10 mouse cellular contexts compared by ENCODE assay signal in genomic region chr9:71317096-71317920, GRCm38 (mm10).
DNase-seq lines count a peak whose midpoint lies in the region; ATAC-seq and TF ChIP-seq lines count a peak whose summit lies in the region.
"Had no signal": no experiment of that assay in that cellular context is flagged by ENCODE, and none has a peak within 500 bp of the region (broad histone marks: within the 10 kb centered on the region; RNA-seq: fewer than 3 reads in every experiment).

No protein-coding gene starts in this region.

- peak; percentile 63 for DNase-seq in intestine, embryonic 14.5 days (ENCODE audit: low spot score)
- peak; percentile 73 for DNase-seq in gastrocnemius, adult 2 months
- DNase-seq in kidney, adult 11 months = peak; percentile 86
- DNase-seq in lung, postnatal 25 days (ENCODE audit: low spot score) = peak; percentile 55
- DNase-seq in yolk sac, embryonic 10.5 days (ENCODE audit: low spot score) = no peak
- DNase-seq in embryo, embryonic 10.5 days (ENCODE audit: low spot score) = no peak
- DNase-seq: right cerebral cortex, adult 18-20 months had no signal

- 49% methylated on average over 11 of the region's 11 CpGs for WGBS in intestine, embryonic 14.5 days
- 62% methylated on average over 11 of the region's 11 CpGs for WGBS in intestine, postnatal 0 days
- 79% methylated on average over 11 of the region's 11 CpGs for WGBS in hindbrain, embryonic 16.5 days

- no peaks in the 10 kb centered on the region for H3K9me3 ChIP-seq in intestine, embryonic 14.5 days (ENCODE audit: control insufficient read depth, low read length)
- no peaks in the 10 kb centered on the region for H3K9me3 ChIP-seq in intestine, postnatal 0 days (ENCODE audit: control insufficient read depth)
- H3K9me3 ChIP-seq in hindbrain, embryonic 16.5 days (ENCODE audit: control insufficient read depth, low read length) = no peaks in the 10 kb centered on the region

- H3K27me3 ChIP-seq in intestine, embryonic 14.5 days (replicated peaks; ENCODE audit: control insufficient read depth, insufficient read depth, low read length) = no peaks in the 10 kb centered on the region
- H3K27me3 ChIP-seq in intestine, postnatal 0 days (replicated peaks; ENCODE audit: control insufficient read depth, insufficient read depth, low read length) = no peaks in the 10 kb centered on the region
- H3K27me3 ChIP-seq in hindbrain, embryonic 16.5 days (replicated peaks; ENCODE audit: control insufficient read depth, insufficient read depth, low read length) = no peaks in the 10 kb centered on the region

- peaks cover 9% of the 10 kb centered on the region for H3K4me1 ChIP-seq in intestine, embryonic 14.5 days (replicated peaks; ENCODE audit: control insufficient read depth, insufficient read depth, low read length)
- H3K4me1 ChIP-seq in intestine, postnatal 0 days (replicated peaks; ENCODE audit: control insufficient read depth, insufficient read depth, low read length) = no peaks in the 10 kb centered on the region
- H3K4me1 ChIP-seq in hindbrain, embryonic 16.5 days (ENCODE audit: control insufficient read depth, insufficient read depth, low read depth, low read length) = no peaks in the 10 kb centered on the region

- ATAC-seq in intestine, embryonic 14.5 days (replicated peaks; ENCODE audit: low FRiP score, low TSS enrichment, low read depth) = peak; percentile 19; the same call in 1 of the 2 replicates
- ATAC-seq in intestine, postnatal 0 days = no peak
- ATAC-seq in hindbrain, embryonic 16.5 days = no peak
- ATAC-seq: CD4-positive, CD25-positive, alpha-beta regulatory T cell, adult 4 months had no signal

- H3K36me3 ChIP-seq in intestine, embryonic 14.5 days (ENCODE audit: control insufficient read depth, insufficient read depth, low read length) = no peaks in the 10 kb centered on the region
- no peaks in the 10 kb centered on the region for H3K36me3 ChIP-seq in intestine, postnatal 0 days (ENCODE audit: control insufficient read depth, insufficient read depth)
- H3K36me3 ChIP-seq in hindbrain, embryonic 16.5 days (ENCODE audit: control insufficient read depth, insufficient read depth, low read length) = no peaks in the 10 kb centered on the region

- H3K4me3 ChIP-seq in intestine, embryonic 14.5 days (ENCODE audit: low read depth, low read length) = no peak overlapping the region
- H3K4me3 ChIP-seq in intestine, postnatal 0 days (ENCODE audit: low read depth, low read length) = no peak overlapping the region
- no peak overlapping the region for H3K4me3 ChIP-seq in gastrocnemius, adult 2 months
- no peak overlapping the region for H3K4me3 ChIP-seq in hindbrain, embryonic 16.5 days (ENCODE audit: low read length)

- intact Hi-C loops in gastrocnemius, adult 2 months (cut with DNase I) = no loop called here

- H3K27ac ChIP-seq in intestine, embryonic 14.5 days (ENCODE audit: low read depth) = peak overlapping the region; percentile 64; the same call in 1 of the 2 replicates
- no peak overlapping the region for H3K27ac ChIP-seq in intestine, postnatal 0 days (ENCODE audit: low read depth, low read length)
- H3K27ac ChIP-seq in gastrocnemius, adult 2 months = peak overlapping the region; percentile 16; the same call in 1 of the 2 replicates
- H3K27ac ChIP-seq in hindbrain, embryonic 16.5 days (ENCODE audit: low read depth, low read length) = no peak overlapping the region

- no peak overlapping the region for H3K4me2 ChIP-seq in intestine, embryonic 14.5 days (ENCODE audit: low read length)
- no peak overlapping the region for H3K4me2 ChIP-seq in intestine, postnatal 0 days (replicated peaks; ENCODE audit: low read depth)
- H3K4me2 ChIP-seq in hindbrain, embryonic 16.5 days (ENCODE audit: low read length) = no peak overlapping the region

- H3K9ac ChIP-seq in intestine, embryonic 14.5 days (ENCODE audit: low read length) = no peak overlapping the region
- no peak overlapping the region for H3K9ac ChIP-seq in intestine, postnatal 0 days (ENCODE audit: low read depth, low read length)
- H3K9ac ChIP-seq in hindbrain, embryonic 16.5 days (ENCODE audit: low read depth, low read length) = no peak overlapping the region

- no peak for TF ChIP-seq CTCF in intestine, postnatal 0 days (IDR thresholded peaks at IDR 0.05; ENCODE audit: low read depth)
- TF ChIP-seq CTCF in gastrocnemius, adult 2 months (IDR thresholded peaks at IDR 0.05) = no peak

Comparison
In these comparisons a context has a peak if more than half of its experiments do, and no peak if none do; other contexts are left out.
1. H3K27ac ChIP-seq: peak in intestine, embryonic 14.5 days (single experiment) and gastrocnemius, adult 2 months (single experiment); none in intestine, postnatal 0 days (single experiment) and hindbrain, embryonic 16.5 days (single experiment).
2. DNase-seq: peak in intestine, embryonic 14.5 days (single experiment), gastrocnemius, adult 2 months (single experiment), kidney, adult 11 months (single experiment) and lung, postnatal 25 days (single experiment); none in yolk sac, embryonic 10.5 days (single experiment) and embryo, embryonic 10.5 days (single experiment).